Mouse (Mus musculus) intestine, embryonic 16.5 days (tissue): Measurements from ENCODE around the gene Sec22a. TPM values are rescaled to one million over a fixed set of nuclear protein-coding genes. Genes with fewer than 3 reads are reported as not detected.

ENCODE experiments used
- ATAC-seq: fragments of 200-750 bp; cut with Nextera tagmentation; 2 replicates; pipeline ENCODE4 v1.8.0; 2017; ENCODE audit warnings: moderate TSS enrichment, moderate library complexity
- H3K27ac ChIP-seq: fragments of 300-500 bp; sonication (generic); 2 replicates; pipeline ENCODE4 v1.5.1; 2014; ENCODE audit warnings: mild to moderate bottlenecking, low read length
- H3K27me3 ChIP-seq: fragments of 300-500 bp; sonication (generic); replicated peaks from 2 replicates; pipeline ENCODE4 v1.6.1; 2014; ENCODE audit warnings: low read length, control low read depth, mixed read lengths; ENCODE audit not compliant: control insufficient read depth, insufficient read depth
- H3K36me3 ChIP-seq: fragments of 300-500 bp; sonication (generic); 2 replicates; pipeline ENCODE4 v1.6.1; 2014; ENCODE audit warnings: low read length, control low read depth; ENCODE audit not compliant: control insufficient read depth, insufficient read depth
- H3K4me1 ChIP-seq: fragments of 300-500 bp; sonication (generic); 2 replicates; pipeline ENCODE4 v1.6.1; 2014; ENCODE audit warnings: low read length, control low read depth, mixed read lengths; ENCODE audit not compliant: control insufficient read depth, insufficient read depth
- H3K4me2 ChIP-seq: fragments of 300-500 bp; sonication (generic); 2 replicates; pipeline ENCODE4 v1.6.1; 2014; ENCODE audit warnings: low read depth, low read length, control low read depth
- H3K4me3 ChIP-seq: fragments of 300-500 bp; sonication (generic); 2 replicates; pipeline ENCODE4 v1.5.1; 2014; ENCODE audit warnings: mild to moderate bottlenecking, low read length
- H3K9ac ChIP-seq: fragments of 300-500 bp; sonication (generic); 2 replicates; pipeline ENCODE4 v1.6.1; 2014; ENCODE audit warnings: low read depth, low read length
- H3K9me3 ChIP-seq: fragments of 300-500 bp; sonication (generic); 2 replicates; pipeline ENCODE4 v1.6.1; 2016; ENCODE audit warnings: low read length, control low read depth; ENCODE audit not compliant: control insufficient read depth
- WGBS: fragments of 180-500 bp; shearing (Covaris S2); extraction: QIAGEN DNeasy Blood & Tissue Kit; methylation state at CpG from one replicate; pipeline ENCODE4 v1.1.7; 2014; 5-methylcytosine and 5-hydroxymethylcytosine counted together
- polyA plus RNA-seq: library from polyadenylated mRNA; unstranded; fragments of >200 nt; fragmentation: Nextera tagmentation; extraction: Ambion mirVana; gene quantifications from 2 replicates; pipeline ENCODE4 v1.2.1, GENCODE M21; 2015

Sec22a gene
- polyA plus RNA-seq, 1 experiment from 2014 or later = 51.0 TPM

DNA sequence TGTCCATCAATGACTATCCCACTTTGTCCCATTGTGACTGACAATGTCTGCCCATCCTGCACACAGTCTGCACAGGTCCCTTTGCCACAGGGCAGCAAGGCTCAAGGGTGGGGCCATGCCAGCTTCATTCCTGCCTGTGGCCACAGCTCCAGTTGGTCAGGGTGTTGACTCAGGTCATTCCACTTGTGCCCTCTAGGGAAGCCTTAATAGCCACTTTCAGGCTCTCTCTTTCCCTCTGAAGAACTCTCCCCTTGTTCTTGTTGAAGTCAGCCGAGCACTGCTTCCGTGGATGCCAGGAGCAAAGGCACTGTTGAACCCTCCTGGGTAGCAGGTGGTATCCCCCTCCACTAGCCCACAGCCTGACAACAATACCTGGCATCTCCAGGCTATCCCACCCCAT, 81.3 kb downstream of the Sec22a start:
- H3K27ac ChIP-seq = no peak overlapping the region
- H3K27me3 ChIP-seq = no peaks in the 10 kb centered on the region
- H3K4me3 ChIP-seq = no peak overlapping the region
- no peak overlapping the region for H3K9ac ChIP-seq
- no peak for ATAC-seq
- H3K4me1 ChIP-seq = no peaks in the 10 kb centered on the region
- no peak overlapping the region for H3K4me2 ChIP-seq
- H3K36me3 ChIP-seq = 0 out of 2 replicates have a peak, but pooled peaks cover 2% of the 10 kb centered on the region
- WGBS = 92% methylated on average over 2 of the region's 2 CpGs
- no peaks in the 10 kb centered on the region for H3K9me3 ChIP-seq

DNA sequence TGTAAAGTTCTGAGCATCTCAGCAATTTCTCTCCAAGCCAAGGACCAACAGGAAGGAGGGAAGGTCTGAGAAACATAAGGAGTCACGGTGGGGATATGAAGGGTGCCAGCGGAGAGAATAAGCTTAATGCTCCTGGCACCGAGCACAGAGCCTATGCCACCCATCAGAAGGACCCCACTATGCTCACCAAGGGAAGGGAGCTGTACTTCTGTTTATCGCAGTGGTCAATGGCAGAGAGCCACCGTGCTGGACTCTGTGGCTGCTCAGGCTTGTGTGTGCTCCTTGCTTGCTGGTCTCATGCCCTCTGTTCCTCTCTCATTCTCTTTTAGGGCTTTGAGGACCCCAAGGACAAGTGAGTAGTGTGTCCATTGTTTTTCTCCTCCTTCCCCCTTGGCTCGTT, 85.6 kb downstream of the Sec22a start:
- no peak overlapping the region for H3K27ac ChIP-seq
- no peaks in the 10 kb centered on the region for H3K4me1 ChIP-seq
- H3K27me3 ChIP-seq = no peaks in the 10 kb centered on the region
- ATAC-seq = no peak
- H3K9me3 ChIP-seq = no peaks in the 10 kb centered on the region
- 0 out of 2 replicates have a peak, but pooled peaks cover 2% of the 10 kb centered on the region for H3K36me3 ChIP-seq
- 80% methylated on average over 6 of the region's 6 CpGs for WGBS
- no peak overlapping the region for H3K4me2 ChIP-seq
- no peak overlapping the region for H3K4me3 ChIP-seq
- H3K9ac ChIP-seq = no peak overlapping the region

DNA sequence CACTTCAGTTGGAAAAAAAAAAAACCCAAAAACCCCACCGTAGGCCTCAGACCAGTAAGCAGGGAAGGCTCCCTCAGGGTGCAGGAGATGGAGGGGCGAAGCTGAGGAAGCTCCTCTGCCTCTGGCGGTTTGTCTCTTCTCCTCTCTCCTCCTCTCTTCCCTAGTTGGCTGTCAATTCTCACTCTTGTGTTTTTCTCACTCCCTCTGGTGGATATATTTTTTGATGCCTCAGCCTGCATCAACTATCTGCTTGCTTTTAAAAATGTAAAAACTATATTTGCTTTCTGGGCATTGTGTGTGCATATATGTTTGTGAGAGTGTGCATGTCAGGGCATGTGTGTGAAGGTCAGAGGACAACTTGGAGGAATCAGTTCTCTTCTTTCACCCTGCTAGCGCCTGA, 91.3 kb downstream of the Sec22a start:
- H3K4me3 ChIP-seq = no peak overlapping the region
- H3K9me3 ChIP-seq = no peaks in the 10 kb centered on the region
- H3K9ac ChIP-seq = no peak overlapping the region
- no peak overlapping the region for H3K4me2 ChIP-seq
- H3K27ac ChIP-seq = no peak overlapping the region
- H3K27me3 ChIP-seq = no peaks in the 10 kb centered on the region
- H3K36me3 ChIP-seq = no peaks in the 10 kb centered on the region
- no peaks in the 10 kb centered on the region for H3K4me1 ChIP-seq
- 56% methylated on average over 4 of the region's 4 CpGs for WGBS
- no peak for ATAC-seq

DNA sequence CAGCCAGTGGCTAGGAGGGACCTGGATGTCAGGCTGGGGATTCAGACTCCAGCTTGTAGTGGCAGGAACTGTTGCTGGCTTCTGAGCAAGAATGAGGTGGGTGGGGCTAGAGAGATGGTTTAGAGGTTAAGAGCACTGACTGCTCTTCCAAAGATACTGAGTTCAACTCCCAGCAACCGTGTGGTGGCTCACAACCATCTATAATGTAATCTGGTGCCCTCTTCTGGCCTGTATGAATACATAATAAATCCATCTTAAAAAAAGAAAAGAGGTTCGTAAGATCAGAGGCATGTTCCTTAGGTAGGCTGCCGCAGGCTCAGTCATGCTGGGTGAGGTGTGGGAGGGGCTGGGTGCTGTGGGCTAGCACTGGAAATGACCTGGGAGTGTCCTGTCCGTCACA, 92.1 kb downstream of the Sec22a start:
- H3K27me3 ChIP-seq = no peaks in the 10 kb centered on the region
- H3K36me3 ChIP-seq = no peaks in the 10 kb centered on the region
- H3K4me2 ChIP-seq = no peak overlapping the region
- H3K4me1 ChIP-seq = no peaks in the 10 kb centered on the region
- H3K27ac ChIP-seq = no peak overlapping the region
- H3K9ac ChIP-seq = no peak overlapping the region
- no peaks in the 10 kb centered on the region for H3K9me3 ChIP-seq
- WGBS = 52% methylated on average over 4 of the region's 4 CpGs
- H3K4me3 ChIP-seq = no peak overlapping the region
- ATAC-seq = no peak

DNA sequence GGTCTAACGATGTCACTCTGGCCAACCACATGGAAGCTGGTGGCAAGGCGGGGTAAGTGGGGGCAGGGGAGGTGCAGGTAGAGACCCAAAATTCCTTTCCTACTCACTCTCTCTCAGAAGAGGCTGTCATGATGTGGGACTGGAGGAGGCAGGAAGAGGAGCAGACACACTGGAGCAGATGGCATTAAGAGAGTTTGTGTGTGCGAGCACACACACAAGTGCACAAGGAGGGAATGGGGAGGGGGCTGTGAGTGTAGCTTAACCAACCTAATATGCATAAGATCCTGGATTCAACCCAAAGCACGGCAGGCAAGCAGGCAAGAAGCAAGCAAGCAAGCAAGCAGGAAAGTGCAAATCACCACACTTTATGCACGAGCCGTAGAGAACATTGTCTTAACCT, 92.8 kb downstream of the Sec22a start:
- H3K27ac ChIP-seq = no peak overlapping the region
- H3K4me1 ChIP-seq = no peaks in the 10 kb centered on the region
- no peak for ATAC-seq
- H3K4me2 ChIP-seq = no peak overlapping the region
- H3K4me3 ChIP-seq = no peak overlapping the region
- H3K36me3 ChIP-seq = no peaks in the 10 kb centered on the region
- H3K9me3 ChIP-seq = no peaks in the 10 kb centered on the region
- no peaks in the 10 kb centered on the region for H3K27me3 ChIP-seq
- WGBS = 82% methylated on average over 6 of the region's 6 CpGs
- no peak overlapping the region for H3K9ac ChIP-seq

DNA sequence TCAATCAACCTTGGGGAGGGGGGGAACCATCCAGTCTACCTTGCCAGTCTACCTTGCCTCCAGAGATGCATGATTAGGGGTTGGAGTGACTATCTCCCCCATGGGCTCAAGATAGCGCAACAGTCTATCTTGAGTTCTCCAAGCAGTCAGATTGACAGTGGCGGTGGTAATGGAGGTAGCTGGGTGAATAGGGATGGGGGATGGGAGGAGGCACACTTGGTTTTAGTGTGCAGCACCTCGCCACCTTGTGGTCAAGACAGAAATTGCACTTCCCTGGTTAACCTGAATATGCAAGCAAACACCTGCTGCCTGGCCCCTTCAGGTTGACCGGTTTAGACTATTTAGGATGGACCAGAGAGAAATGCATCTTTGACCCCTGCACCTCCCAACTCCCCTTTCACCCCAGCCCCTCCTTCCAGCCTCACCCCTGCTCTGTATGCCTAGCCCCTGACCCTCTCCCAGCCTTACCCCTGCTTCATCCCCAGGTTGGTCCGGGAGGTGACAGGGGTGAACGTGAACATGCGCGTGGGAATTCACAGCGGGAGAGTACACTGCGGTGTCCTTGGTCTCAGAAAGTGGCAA, 93.3 kb downstream of the Sec22a start:
- no peak overlapping the region for H3K4me3 ChIP-seq
- no peak overlapping the region for H3K4me2 ChIP-seq
- 40% methylated on average over 10 of the region's 10 CpGs for WGBS
- peak; percentile 39; the same call in 1 of the 2 replicates for ATAC-seq
- H3K9ac ChIP-seq = no peak overlapping the region
- H3K36me3 ChIP-seq = no peaks in the 10 kb centered on the region
- H3K27ac ChIP-seq = no peak overlapping the region
- H3K4me1 ChIP-seq = no peaks in the 10 kb centered on the region
- H3K9me3 ChIP-seq = no peaks in the 10 kb centered on the region
- H3K27me3 ChIP-seq = no peaks in the 10 kb centered on the region

Other genes starting within 250 kb of the Sec22a start
- gene Adcy5, start 209.0 kb downstream of the Sec22a start, polyA plus RNA-seq = 1.9 and 2.0 TPM in 2 replicates
- gene Pdia5, start 127.0 kb upstream of the Sec22a start, polyA plus RNA-seq = 54.2 and 60.0 TPM in 2 replicates
- gene Sema5b, start 177.2 kb upstream of the Sec22a start, polyA plus RNA-seq = 4.2 and 5.1 TPM in 2 replicates